Mouse (Mus musculus): ENCODE data around the gene Zmym1. TPM values are rescaled to one million over a fixed set of nuclear protein-coding genes. Genes with fewer than 3 reads are reported as not detected.
"Not testable (repeated sequence)": the region's sequence is repeated elsewhere in the genome, so short reads cannot be mapped to it uniquely, and the experiment has no call there.

The Zmym1 gene
- total RNA-seq (2014; fragmentation: Nextera tagmentation) (21.4 and 30.6 TPM in 2 replicates), total RNA-seq (2017) (19.0 and 26.3 TPM in 2 replicates), polyA plus RNA-seq (2012) (1.8 and 3.7 TPM in 2 replicates)

- peak; percentile 89 for DNase-seq (ENCODE audit: low spot score)
- ATAC-seq (ENCODE audit: extremely low read depth, insufficient number of reproducible peaks, low FRiP score, poor library complexity, severe bottlenecking): peak; percentile 84
- Histone ChIP-seq H3K4me3 (ENCODE audit: low read depth, low read length) (peak within 1 kb of the TSS; percentile 88), H3K4me1 (ENCODE audit: insufficient read depth, low read depth, low read length) (peaks cover 17% of the 10 kb centered on the region), H3K27me3 (ENCODE audit: insufficient read depth, low read length) (no peaks in the 10 kb centered on the region), H3K36me3 (replicated peaks) (peaks cover 33% of the 10 kb centered on the region), H3K9me3 (replicated peaks) (no peaks in the 10 kb centered on the region)
- TF ChIP-seq GATA1 (IDR thresholded peaks at IDR 0.05; ENCODE audit: borderline replicate concordance, low read length): no peak
- TF ChIP-seq TAL1 (conservative IDR thresholded peaks at IDR 0.05; ENCODE audit: low read depth, low read length): no peak
- TF ChIP-seq GATA2 (IDR thresholded peaks at IDR 0.05; ENCODE audit: borderline replicate concordance, low read depth, low read length): no peak
- TF ChIP-seq POLR2AphosphoS5 (IDR thresholded peaks at IDR 0.05; ENCODE audit: insufficient replicate concordance, low read depth, low read length): no peak
- no peak for TF ChIP-seq CTCF (IDR thresholded peaks at IDR 0.05; ENCODE audit: low read depth, low read length)
Observed at GRCm38 (mm10) chr4:127060585-127061290, at the start of gene Zmym1. Gene Zmym1 (minus strand): TSS chr4:127061152.

GRCm38 (mm10) chr4:127110570-127110969 lies 49.6 kb upstream of the Zmym1 start:
- TF ChIP-seq CTCF (IDR thresholded peaks at IDR 0.05; ENCODE audit: low read depth, low read length) (no peak), TAL1 (conservative IDR thresholded peaks at IDR 0.05; ENCODE audit: low read depth, low read length) (no peak), GATA2 (IDR thresholded peaks at IDR 0.05; ENCODE audit: borderline replicate concordance, low read depth, low read length) (no peak), GATA1 (IDR thresholded peaks at IDR 0.05; ENCODE audit: borderline replicate concordance, low read length) (no peak)

GRCm38 (mm10) chr4:127107566-127107965 lies 46.6 kb upstream of the Zmym1 start:
- ATAC-seq (ENCODE audit: extremely low read depth, insufficient number of reproducible peaks, low FRiP score, poor library complexity, severe bottlenecking): no peak

More at GRCm38 (mm10) chr4:127110570-127110969, 49.6 kb upstream of the Zmym1 start:
- Histone ChIP-seq H3K9me3 (replicated peaks) (no peaks in the 10 kb centered on the region), H3K4me1 (ENCODE audit: insufficient read depth, low read depth, low read length) (no peaks in the 10 kb centered on the region), H3K36me3 (replicated peaks) (peaks cover 19% of the 10 kb centered on the region), H3K27me3 (ENCODE audit: insufficient read depth, low read length) (no peaks in the 10 kb centered on the region), H3K4me3 (ENCODE audit: low read depth, low read length) (no peak overlapping the region)
- ATAC-seq (ENCODE audit: extremely low read depth, insufficient number of reproducible peaks, low FRiP score, poor library complexity, severe bottlenecking): no peak
- DNase-seq (ENCODE audit: low spot score): no peak

DNA sequence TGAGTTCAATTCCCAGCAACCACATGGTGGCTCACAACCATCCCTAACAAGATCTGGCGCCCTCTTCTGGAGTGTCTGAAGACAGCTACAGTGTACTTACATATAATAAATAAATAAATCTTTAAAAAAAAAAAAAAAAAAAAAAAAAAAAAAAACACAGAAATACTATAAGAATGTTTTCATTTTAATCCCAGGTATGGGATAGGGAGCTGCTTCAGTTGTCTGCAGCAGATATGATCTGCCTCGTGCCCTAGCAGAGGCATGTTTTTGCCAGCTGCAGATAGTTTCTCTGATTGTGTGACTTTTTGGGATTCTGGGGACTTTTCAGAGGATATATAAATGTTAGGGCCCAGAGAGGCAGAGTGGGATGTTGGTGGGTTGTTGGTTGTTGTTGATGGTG lies 38.6 kb upstream of the Zmym1 start:
- not testable (repeated sequence) for H3K9me3 ChIP-seq (replicated peaks); H3K27me3 ChIP-seq (ENCODE audit: insufficient read depth, low read length); ATAC-seq (ENCODE audit: extremely low read depth, insufficient number of reproducible peaks, low FRiP score, poor library complexity, severe bottlenecking); DNase-seq (ENCODE audit: low spot score); H3K4me3 ChIP-seq (ENCODE audit: low read depth, low read length); H3K4me1 ChIP-seq (ENCODE audit: insufficient read depth, low read depth, low read length)
- peaks cover 12% of the 10 kb centered on the region for H3K36me3 ChIP-seq (replicated peaks)

More at GRCm38 (mm10) chr4:127107566-127107965, 46.6 kb upstream of the Zmym1 start:
- H3K27me3 ChIP-seq (ENCODE audit: insufficient read depth, low read length): no peaks in the 10 kb centered on the region
- H3K4me1 ChIP-seq (ENCODE audit: insufficient read depth, low read depth, low read length): no peaks in the 10 kb centered on the region
- H3K36me3 ChIP-seq (replicated peaks): peaks cover 18% of the 10 kb centered on the region
- H3K4me3 ChIP-seq (ENCODE audit: low read depth, low read length): no peak overlapping the region
- no peak for TF ChIP-seq CTCF (IDR thresholded peaks at IDR 0.05; ENCODE audit: low read depth, low read length)
- TF ChIP-seq GATA1 (IDR thresholded peaks at IDR 0.05; ENCODE audit: borderline replicate concordance, low read length): no peak
- TF ChIP-seq TAL1 (conservative IDR thresholded peaks at IDR 0.05; ENCODE audit: low read depth, low read length): no peak
- TF ChIP-seq GATA2 (IDR thresholded peaks at IDR 0.05; ENCODE audit: borderline replicate concordance, low read depth, low read length): no peak
- no peak for TF ChIP-seq POLR2AphosphoS5 (IDR thresholded peaks at IDR 0.05; ENCODE audit: insufficient replicate concordance, low read depth, low read length)
- no peak for DNase-seq (ENCODE audit: low spot score)
- no peaks in the 10 kb centered on the region for H3K9me3 ChIP-seq (replicated peaks)

- TF ChIP-seq CTCF (IDR thresholded peaks at IDR 0.05; ENCODE audit: low read depth, low read length) (no peak), TAL1 (conservative IDR thresholded peaks at IDR 0.05; ENCODE audit: low read depth, low read length) (no peak), POLR2AphosphoS5 (IDR thresholded peaks at IDR 0.05; ENCODE audit: insufficient replicate concordance, low read depth, low read length) (no peak), GATA2 (IDR thresholded peaks at IDR 0.05; ENCODE audit: borderline replicate concordance, low read depth, low read length) (no peak), GATA1 (IDR thresholded peaks at IDR 0.05; ENCODE audit: borderline replicate concordance, low read length) (no peak)
- no peaks in the 10 kb centered on the region for H3K4me1 ChIP-seq (ENCODE audit: insufficient read depth, low read depth, low read length)
- ATAC-seq (ENCODE audit: extremely low read depth, insufficient number of reproducible peaks, low FRiP score, poor library complexity, severe bottlenecking) (no peak), DNase-seq (ENCODE audit: low spot score) (no peak)
- H3K9me3 ChIP-seq (replicated peaks): no peaks in the 10 kb centered on the region
- no peaks in the 10 kb centered on the region for H3K27me3 ChIP-seq (ENCODE audit: insufficient read depth, low read length)
- H3K4me3 ChIP-seq (ENCODE audit: low read depth, low read length): no peak overlapping the region
- H3K36me3 ChIP-seq (replicated peaks): peaks cover 24% of the 10 kb centered on the region
Observed at GRCm38 (mm10) chr4:127095090-127095489, 34.1 kb upstream of the Zmym1 start.

GRCm38 (mm10) chr4:127091188-127091587 lies 30.2 kb upstream of the Zmym1 start:
- TF ChIP-seq GATA1 (IDR thresholded peaks at IDR 0.05; ENCODE audit: borderline replicate concordance, low read length) (no peak), GATA2 (IDR thresholded peaks at IDR 0.05; ENCODE audit: borderline replicate concordance, low read depth, low read length) (no peak)
- H3K36me3 ChIP-seq (replicated peaks): peaks cover 42% of the 10 kb centered on the region
- no peak for ATAC-seq (ENCODE audit: extremely low read depth, insufficient number of reproducible peaks, low FRiP score, poor library complexity, severe bottlenecking)
- no peaks in the 10 kb centered on the region for H3K9me3 ChIP-seq (replicated peaks)
- H3K4me1 ChIP-seq (ENCODE audit: insufficient read depth, low read depth, low read length): no peaks in the 10 kb centered on the region
- no peak for DNase-seq (ENCODE audit: low spot score)
- no peak overlapping the region for H3K4me3 ChIP-seq (ENCODE audit: low read depth, low read length)
- no peaks in the 10 kb centered on the region for H3K27me3 ChIP-seq (ENCODE audit: insufficient read depth, low read length)
